Mouse (Mus musculus) cerebellum, adult 2 months (tissue): Measurements from ENCODE around the gene BC052040.

Experiments
- CTCF ChIP-seq: fragments of 200-500 bp; IDR thresholded peaks from 2 replicates; pipeline ENCODE4 v1.5.1; 2011; ENCODE audit warnings: low read depth, mild to moderate bottlenecking, control low read depth, low read length, moderate library complexity, borderline replicate concordance; ENCODE audit not compliant: insufficient read depth
- POLR2A ChIP-seq: fragments of 200-500 bp; IDR thresholded peaks from 2 replicates; pipeline ENCODE4 v1.6.1; 2011; ENCODE audit warnings: low read length, control low read depth, borderline replicate concordance; ENCODE audit not compliant: insufficient read depth

- TF ChIP-seq CTCF (no peak), POLR2A (no peak)
Measured at GRCm38 (mm10) chr2:115731171-115731570, 149.7 kb downstream of the BC052040 start.
